Mouse (Mus musculus) ES-E14 (cell line): Measurements from ENCODE around the gene Rreb1.

Experiments used
- CHD2 ChIP-seq: IDR thresholded peaks from 2 replicates; pipeline ENCODE4 v1.6.1; 2014; ENCODE audit warnings: mild to moderate bottlenecking, low read depth, low read length, inconsistent platforms
- HCFC1 ChIP-seq: IDR thresholded peaks from 2 replicates; pipeline ENCODE4 v1.6.1; 2012; ENCODE audit warnings: low read length, inconsistent platforms, borderline replicate concordance; ENCODE audit not compliant: insufficient read depth
- ZNF384 ChIP-seq: IDR thresholded peaks from 2 replicates; pipeline ENCODE4 v1.6.1; 2012; ENCODE audit warnings: low read depth, low read length, inconsistent platforms

DNA sequence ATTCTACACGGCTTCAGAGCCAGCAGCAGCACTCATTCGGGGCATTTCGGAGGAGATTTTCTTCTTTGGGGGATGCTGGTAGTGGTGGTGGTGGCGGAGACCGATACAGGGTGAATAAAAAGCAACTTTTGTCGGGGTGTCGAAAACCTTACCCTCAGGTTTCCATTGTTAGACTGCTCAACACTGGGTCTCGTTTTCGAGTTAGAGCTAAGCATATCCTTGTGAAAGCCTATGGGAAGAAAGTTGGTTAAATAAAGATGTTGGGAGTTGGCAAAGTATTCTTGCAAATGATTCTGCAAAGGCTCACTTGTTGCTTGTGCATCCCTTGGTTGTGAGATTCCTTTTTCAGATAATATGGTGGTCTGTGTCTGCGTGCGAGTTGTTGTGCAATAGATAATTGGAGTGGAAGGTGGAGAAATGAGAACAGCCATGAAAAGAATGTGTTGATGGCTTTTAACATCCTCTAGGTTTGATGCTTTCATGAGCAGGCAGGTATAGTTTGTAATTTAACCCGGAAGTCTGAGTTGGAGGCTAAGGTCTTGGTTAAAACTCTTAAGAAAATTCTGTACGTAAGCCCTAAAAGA is 49.9 kb downstream of the Rreb1 start:
- TF ChIP-seq HCFC1 (no peak), CHD2 (no peak), ZNF384 (no peak)
